Mouse (Mus musculus): ENCODE data around the gene Doc2a. TPM values are rescaled to one million over a fixed set of nuclear protein-coding genes. Genes with fewer than 3 reads are reported as not detected.
A peak's percentile ranks its signal among the peaks of the same experiment; 100 is the strongest.

Doc2a gene
- polyA plus RNA-seq, 1 experiment from 2014 or later = 0.33 TPM

DNA sequence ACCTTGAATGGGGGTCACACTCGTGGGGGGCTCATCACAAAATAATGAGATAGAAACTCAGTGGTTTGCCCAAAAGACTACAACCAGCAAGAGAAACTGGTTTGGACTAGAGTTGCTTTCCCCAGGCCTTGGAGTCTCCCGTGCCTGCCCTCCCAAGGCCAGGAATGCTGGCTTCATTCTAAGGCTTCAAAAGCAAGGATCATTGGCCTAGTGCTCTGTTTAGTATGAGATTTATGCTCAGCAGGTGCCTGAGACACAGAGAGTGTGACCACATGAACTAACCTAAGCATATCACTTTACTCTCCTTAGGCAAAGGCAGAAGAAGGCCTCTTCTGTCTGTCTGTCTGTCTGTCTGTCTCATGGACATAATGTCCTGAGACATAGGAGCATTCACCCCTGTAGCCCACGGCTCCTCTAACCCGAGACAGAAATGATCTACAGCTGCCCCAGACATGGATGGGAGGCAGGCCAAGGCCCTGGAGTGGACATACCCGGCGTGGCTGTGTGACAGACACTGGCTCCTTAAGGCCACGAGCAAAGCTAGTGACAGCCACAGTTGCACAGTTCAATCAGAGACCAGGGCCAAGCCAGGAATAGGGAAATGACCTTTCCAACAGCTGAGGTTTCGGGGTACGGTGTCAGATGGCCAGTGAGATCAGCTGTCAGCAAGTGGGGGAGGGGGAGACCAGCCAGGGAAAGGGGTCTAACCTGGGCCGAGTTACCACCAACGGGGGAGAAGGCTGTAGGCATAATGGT lies 44.9 kb upstream of the Doc2a start:
- Histone ChIP-seq H3K9me3 (ENCODE audit: low read depth, low read length) (no peaks in the 10 kb centered on the region), H3K9ac (no peak overlapping the region), H3K36me3 (ENCODE audit: insufficient read depth) (peaks cover 24% of the 10 kb centered on the region; the same call in 1 of the 2 replicates), H3K27ac (ENCODE audit: low read depth) (no peak overlapping the region), H3K4me3 (ENCODE audit: low read depth, low read length) (no peak overlapping the region), H3K4me1 (ENCODE audit: insufficient read depth) (peaks cover 7% of the 10 kb centered on the region), H3K27me3 (ENCODE audit: insufficient read depth, low read length) (no peaks in the 10 kb centered on the region), H3K4me2 (no peak overlapping the region)
- ATAC-seq (ENCODE audit: insufficient read depth) = no peak
- no peak for TF ChIP-seq CTCF (IDR thresholded peaks at IDR 0.05; ENCODE audit: low read depth)
- DNase-seq = no peak
- WGBS = 79% methylated on average over 11 of the region's 11 CpGs

DNA sequence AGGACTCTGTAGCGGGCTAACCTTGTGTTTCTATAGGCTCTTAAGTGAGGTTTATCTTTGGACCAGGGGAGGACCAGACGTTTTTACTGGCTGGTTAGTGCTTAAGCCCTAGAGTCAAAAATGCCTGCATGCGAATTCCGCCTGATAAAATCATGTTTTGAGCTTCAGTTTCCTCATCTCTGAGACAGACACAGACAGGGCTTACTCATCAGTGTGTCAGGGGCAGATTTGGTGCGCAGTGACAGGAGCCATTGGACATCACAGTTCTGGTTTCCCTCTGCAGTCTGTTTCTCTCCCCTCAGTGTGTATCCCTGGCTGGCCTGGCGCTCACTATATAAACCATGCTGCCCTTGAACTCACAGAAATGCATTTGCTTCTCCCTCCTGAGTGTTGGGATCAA lies 44.0 kb upstream of the Doc2a start:
- no peak for TF ChIP-seq CTCF (IDR thresholded peaks at IDR 0.05; ENCODE audit: low read depth)
- no peaks in the 10 kb centered on the region for H3K27me3 ChIP-seq (ENCODE audit: insufficient read depth, low read length)
- DNase-seq (no peak), ATAC-seq (ENCODE audit: insufficient read depth) (no peak)
- 82% methylated on average over 6 of the region's 6 CpGs for WGBS
- H3K9me3 ChIP-seq (ENCODE audit: low read depth, low read length) = no peaks in the 10 kb centered on the region
- no peak overlapping the region for H3K27ac ChIP-seq (ENCODE audit: low read depth)
- peaks cover 12% of the 10 kb centered on the region for H3K4me1 ChIP-seq (ENCODE audit: insufficient read depth)
- peaks cover 16% of the 10 kb centered on the region; the same call in 1 of the 2 replicates for H3K36me3 ChIP-seq (ENCODE audit: insufficient read depth)
- H3K4me3 ChIP-seq (ENCODE audit: low read depth, low read length) = no peak overlapping the region
- no peak overlapping the region for H3K9ac ChIP-seq
- no peak overlapping the region for H3K4me2 ChIP-seq

GRCm38 (mm10) chr7:126803751-126804150 lies 43.5 kb upstream of the Doc2a start:
- Histone ChIP-seq H3K4me3 (ENCODE audit: low read depth, low read length) (no peak overlapping the region), H3K4me2 (no peak overlapping the region), H3K9me3 (ENCODE audit: low read depth, low read length) (no peaks in the 10 kb centered on the region), H3K4me1 (ENCODE audit: insufficient read depth) (peaks cover 13% of the 10 kb centered on the region), H3K27ac (ENCODE audit: low read depth) (no peak overlapping the region), H3K9ac (no peak overlapping the region), H3K36me3 (ENCODE audit: insufficient read depth) (peaks cover 16% of the 10 kb centered on the region; the same call in 1 of the 2 replicates), H3K27me3 (ENCODE audit: insufficient read depth, low read length) (no peaks in the 10 kb centered on the region)
- ATAC-seq (ENCODE audit: insufficient read depth) (no peak), DNase-seq (no peak)
- no peak for TF ChIP-seq CTCF (IDR thresholded peaks at IDR 0.05; ENCODE audit: low read depth)

DNA sequence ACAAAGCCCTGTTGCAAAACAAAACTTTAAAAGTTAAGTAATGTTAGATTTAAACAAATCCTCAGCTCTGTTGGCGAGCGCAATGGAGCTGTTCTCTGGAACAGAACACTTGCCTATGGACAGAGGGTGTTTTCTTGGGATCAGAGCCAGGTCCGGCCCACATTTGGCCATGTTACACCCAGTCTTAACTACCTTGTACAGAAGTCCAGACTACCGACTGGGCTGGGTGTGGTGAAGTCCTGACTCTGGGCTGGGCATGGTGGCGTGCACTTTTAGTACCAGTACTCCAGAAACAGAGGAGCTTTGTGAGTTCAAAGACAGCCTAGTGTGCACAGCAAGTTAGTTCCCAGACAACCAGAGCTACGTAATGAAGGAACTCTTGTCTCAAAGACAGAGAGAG lies 40.3 kb upstream of the Doc2a start:
- no peaks in the 10 kb centered on the region for H3K27me3 ChIP-seq (ENCODE audit: insufficient read depth, low read length)
- peaks cover 16% of the 10 kb centered on the region; the same call in 1 of the 2 replicates for H3K36me3 ChIP-seq (ENCODE audit: insufficient read depth)
- no peak overlapping the region for H3K27ac ChIP-seq (ENCODE audit: low read depth)
- peak overlapping the region; percentile 29 for H3K9ac ChIP-seq
- H3K4me3 ChIP-seq (ENCODE audit: low read depth, low read length) = no peak overlapping the region
- WGBS = 59% methylated on average over 6 of the region's 6 CpGs
- ATAC-seq (ENCODE audit: insufficient read depth) (no peak), DNase-seq (peak; percentile 68)
- peaks cover 18% of the 10 kb centered on the region for H3K4me1 ChIP-seq (ENCODE audit: insufficient read depth)
- no peak for TF ChIP-seq CTCF (IDR thresholded peaks at IDR 0.05; ENCODE audit: low read depth)
- H3K9me3 ChIP-seq (ENCODE audit: low read depth, low read length) = no peaks in the 10 kb centered on the region
- peak overlapping the region; percentile 10 for H3K4me2 ChIP-seq

- TF ChIP-seq CTCF (IDR thresholded peaks at IDR 0.05; ENCODE audit: low read depth) = no peak
- peak overlapping the region; percentile 73 for H3K4me3 ChIP-seq (ENCODE audit: low read depth, low read length)
- H3K36me3 ChIP-seq (ENCODE audit: insufficient read depth) = peaks cover 16% of the 10 kb centered on the region; the same call in 1 of the 2 replicates
- H3K4me1 ChIP-seq (ENCODE audit: insufficient read depth) = peaks cover 18% of the 10 kb centered on the region
- WGBS = 54% methylated on average over 4 of the region's 4 CpGs
- H3K9ac ChIP-seq = peak overlapping the region; percentile 72
- H3K4me2 ChIP-seq = peak overlapping the region; percentile 92
- no peak for DNase-seq
- no peak for ATAC-seq (ENCODE audit: insufficient read depth)
- no peak overlapping the region for H3K27ac ChIP-seq (ENCODE audit: low read depth)
- H3K9me3 ChIP-seq (ENCODE audit: low read depth, low read length) = no peaks in the 10 kb centered on the region
- H3K27me3 ChIP-seq (ENCODE audit: insufficient read depth, low read length) = no peaks in the 10 kb centered on the region
Observed at GRCm38 (mm10) chr7:126807405-126807804, 39.8 kb upstream of the Doc2a start.

GRCm38 (mm10) chr7:126808703-126809455 lies 38.3 kb upstream of the Doc2a start:
- under 1% methylated on average over 43 of the region's 43 CpGs for WGBS
- Histone ChIP-seq H3K9ac (peak overlapping the region; percentile 72), H3K27me3 (ENCODE audit: insufficient read depth, low read length) (no peaks in the 10 kb centered on the region), H3K4me1 (ENCODE audit: insufficient read depth) (peaks cover 18% of the 10 kb centered on the region), H3K36me3 (ENCODE audit: insufficient read depth) (peaks cover 11% of the 10 kb centered on the region; the same call in 1 of the 2 replicates), H3K27ac (ENCODE audit: low read depth) (peak overlapping the region; percentile 83), H3K4me3 (ENCODE audit: low read depth, low read length) (peak overlapping the region; percentile 73), H3K4me2 (peak overlapping the region; percentile 92), H3K9me3 (ENCODE audit: low read depth, low read length) (no peaks in the 10 kb centered on the region)
- DNase-seq (peak; percentile 97), ATAC-seq (ENCODE audit: insufficient read depth) (peak; percentile 96)
- peak; percentile 21; the same call in 1 of the 2 replicates for TF ChIP-seq CTCF (IDR thresholded peaks at IDR 0.05; ENCODE audit: low read depth)

All from lung, embryonic 14.5 days (tissue).